ENCODE assay signal across 10 mouse cellular contexts in the genomic region with DNA sequence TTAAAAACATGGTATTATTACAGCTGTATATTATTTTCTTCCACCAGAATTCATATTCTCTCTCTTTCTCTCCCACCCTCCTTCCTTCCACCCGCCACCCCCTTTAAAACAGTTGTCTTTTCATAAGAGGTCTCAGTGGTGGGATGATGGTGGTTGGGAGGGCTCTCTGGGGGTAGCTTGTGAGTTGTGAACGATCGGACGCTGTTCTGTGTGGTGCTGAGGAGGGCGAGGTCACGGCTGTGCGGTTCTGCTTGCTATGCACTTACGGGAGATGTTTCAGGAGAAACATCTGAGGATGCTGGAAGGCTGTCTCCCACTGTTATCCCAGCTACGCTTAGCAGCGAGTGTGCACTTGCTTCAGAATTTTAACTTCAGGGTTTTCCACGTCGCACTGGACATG.
DNase-seq lines count a peak whose midpoint lies in the region; ATAC-seq and TF ChIP-seq lines count a peak whose summit lies in the region.
"Had no signal": no experiment of that assay in that cellular context is flagged by ENCODE, and none has a peak within 500 bp of the region (broad histone marks: within the 10 kb centered on the region; RNA-seq: fewer than 3 reads in every experiment).

No protein-coding gene starts in this region.

- peak overlapping the region; percentile 61 for H3K4me2 ChIP-seq in lung, embryonic 16.5 days (ENCODE audit: low read depth, low read length)
- H3K4me2 ChIP-seq in intestine, postnatal 0 days (replicated peaks; ENCODE audit: low read depth), result peak overlapping the region; percentile 57
- peak overlapping the region; percentile 58 for H3K4me2 ChIP-seq in stomach, embryonic 16.5 days (ENCODE audit: low read depth, low read length)
- H3K4me2 ChIP-seq in liver, embryonic 12.5 days, result no peak overlapping the region

- 33% methylated on average over 12 of the region's 12 CpGs for WGBS in lung, embryonic 16.5 days
- 60% methylated on average over 12 of the region's 12 CpGs for WGBS in intestine, postnatal 0 days
- 44% methylated on average over 12 of the region's 12 CpGs for WGBS in stomach, embryonic 16.5 days
- 63% methylated on average over 12 of the region's 12 CpGs for WGBS in liver, embryonic 12.5 days (ENCODE audit: insufficient replicate concordance)

- H3K4me1 ChIP-seq in lung, embryonic 16.5 days (replicated peaks; ENCODE audit: control insufficient read depth, insufficient read depth, low read length), result peaks cover 14% of the 10 kb centered on the region
- H3K4me1 ChIP-seq in intestine, postnatal 0 days (replicated peaks; ENCODE audit: control insufficient read depth, insufficient read depth, low read length), result no peaks in the 10 kb centered on the region
- peaks cover 12% of the 10 kb centered on the region for H3K4me1 ChIP-seq in stomach, embryonic 16.5 days (ENCODE audit: control insufficient read depth, insufficient read depth, low read length)
- H3K4me1 ChIP-seq in liver, embryonic 12.5 days, result 0 out of 2 replicates have a peak, but pooled peaks cover 6% of the 10 kb centered on the region

- peak overlapping the region; percentile 55 for H3K9ac ChIP-seq in lung, embryonic 16.5 days (ENCODE audit: low read length)
- peak overlapping the region; percentile 34; the same call in 1 of the 2 replicates for H3K9ac ChIP-seq in intestine, postnatal 0 days (ENCODE audit: low read depth, low read length)
- peak overlapping the region; percentile 66 for H3K9ac ChIP-seq in stomach, embryonic 16.5 days (ENCODE audit: low read length)
- no peak overlapping the region for H3K9ac ChIP-seq in liver, embryonic 12.5 days

- DNase-seq in cerebellum, postnatal 10 days, result peak; percentile 25 to 39
- DNase-seq in cerebellum, adult 8-10 months, result no peak
- DNase-seq in lung, postnatal 25 days (ENCODE audit: low spot score), result no peak
- no peak for DNase-seq in frontal cortex, postnatal 10 days (ENCODE audit: low spot score in 2 of 2)
- DNase-seq: adrenal gland, postnatal 25 days; gastrocnemius, postnatal 25 days had no signal

- no peaks in the 10 kb centered on the region for H3K36me3 ChIP-seq in lung, embryonic 16.5 days (ENCODE audit: control insufficient read depth, insufficient read depth, low read length)
- H3K36me3 ChIP-seq in intestine, postnatal 0 days (ENCODE audit: control insufficient read depth, insufficient read depth), result no peaks in the 10 kb centered on the region
- no peaks in the 10 kb centered on the region for H3K36me3 ChIP-seq in stomach, embryonic 16.5 days (ENCODE audit: control insufficient read depth, insufficient read depth, low read length)
- H3K36me3 ChIP-seq in liver, embryonic 12.5 days, result no peaks in the 10 kb centered on the region

- no peaks in the 10 kb centered on the region for H3K9me3 ChIP-seq in lung, embryonic 16.5 days (ENCODE audit: control insufficient read depth, low read length)
- no peaks in the 10 kb centered on the region for H3K9me3 ChIP-seq in intestine, postnatal 0 days (ENCODE audit: control insufficient read depth)
- no peaks in the 10 kb centered on the region for H3K9me3 ChIP-seq in stomach, embryonic 16.5 days (replicated peaks; ENCODE audit: control insufficient read depth, low read length)
- H3K9me3 ChIP-seq in liver, embryonic 12.5 days (replicated peaks), result no peaks in the 10 kb centered on the region

- no peak for TF ChIP-seq CTCF in intestine, postnatal 0 days (IDR thresholded peaks at IDR 0.05; ENCODE audit: low read depth)

- peak overlapping the region; percentile 50 for H3K4me3 ChIP-seq in lung, embryonic 16.5 days (ENCODE audit: low read length)
- peak overlapping the region; percentile 38 for H3K4me3 ChIP-seq in intestine, postnatal 0 days (ENCODE audit: low read depth, low read length)
- peak overlapping the region; percentile 52 for H3K4me3 ChIP-seq in stomach, embryonic 16.5 days (replicated peaks; ENCODE audit: low read length)
- H3K4me3 ChIP-seq in liver, embryonic 12.5 days, result no peak overlapping the region

- ATAC-seq in lung, embryonic 16.5 days (ENCODE audit: low read depth), result no peak
- no peak for ATAC-seq in intestine, postnatal 0 days
- ATAC-seq in stomach, embryonic 16.5 days (ENCODE audit: insufficient read depth, low FRiP score), result no peak
- ATAC-seq in liver, embryonic 12.5 days, result no peak

- no peaks in the 10 kb centered on the region for H3K27me3 ChIP-seq in lung, embryonic 16.5 days (ENCODE audit: control insufficient read depth, insufficient read depth, low read depth, low read length)
- no peaks in the 10 kb centered on the region for H3K27me3 ChIP-seq in intestine, postnatal 0 days (replicated peaks; ENCODE audit: control insufficient read depth, insufficient read depth, low read length)
- no peaks in the 10 kb centered on the region for H3K27me3 ChIP-seq in stomach, embryonic 16.5 days (ENCODE audit: control insufficient read depth, insufficient read depth, low read length)
- H3K27me3 ChIP-seq in liver, embryonic 12.5 days (replicated peaks), result 0 out of 2 replicates have a peak, but pooled peaks cover 12% of the 10 kb centered on the region

- H3K27ac ChIP-seq in lung, embryonic 16.5 days (ENCODE audit: low read length), result no peak overlapping the region
- no peak overlapping the region for H3K27ac ChIP-seq in intestine, postnatal 0 days (ENCODE audit: low read depth, low read length)
- no peak overlapping the region for H3K27ac ChIP-seq in stomach, embryonic 16.5 days (ENCODE audit: low read length)
- H3K27ac ChIP-seq in liver, embryonic 12.5 days, result no peak overlapping the region

Comparison
In these comparisons a context has a peak if more than half of its experiments do, and no peak if none do; other contexts are left out.
1. DNase-seq: peak in cerebellum, postnatal 10 days (2 of 2); none in cerebellum, adult 8-10 months (single experiment), lung, postnatal 25 days (single experiment) and frontal cortex, postnatal 10 days (0 of 2).